Mouse (Mus musculus) gastrocnemius, postnatal 14 days (tissue): ENCODE data around the gene Daam1. TPM values are rescaled to one million over a fixed set of nuclear protein-coding genes. Genes with fewer than 3 reads are reported as not detected.
A peak's percentile ranks its signal among the peaks of the same experiment; 100 is the strongest.

Experiments used
- DNase-seq: peaks from one replicate; pipeline ENCODE4 v3.0.0; 2021; ENCODE audit warnings: mixed read lengths
- intact Hi-C: fragments of 180-260 bp; cut with DNase I; formaldehyde crosslinking; loops from one replicate; pipeline ENCODE4 v1.15.1; 2025; ENCODE audit warnings: low total_unique reads
- long read RNA-seq, 2 experiments: library from polyadenylated mRNA; stranded (forward); transcript quantifications; one replicate each; pipeline ENCODE4 v2.0.0; 2021
- total RNA-seq, 2 experiments: library from RNA; stranded (reverse); gene quantifications; 2 replicates each; pipeline ENCODE4 v1.2.3; 2021

Gene Daam1
- total RNA-seq, result 10 to 100 TPM; 12.5 to 16.1 TPM
- long read RNA-seq, experiment 1, partial matches to known transcripts, result 2 of 3 reads
- long read RNA-seq, experiment 1, other reads (novel, unspliced or antisense), result 1 of 3 reads
- long read RNA-seq, experiment 2, partial matches to known transcripts, result 1 of 3 reads
- long read RNA-seq, experiment 2, other reads (novel, unspliced or antisense), result 2 of 3 reads

DNA sequence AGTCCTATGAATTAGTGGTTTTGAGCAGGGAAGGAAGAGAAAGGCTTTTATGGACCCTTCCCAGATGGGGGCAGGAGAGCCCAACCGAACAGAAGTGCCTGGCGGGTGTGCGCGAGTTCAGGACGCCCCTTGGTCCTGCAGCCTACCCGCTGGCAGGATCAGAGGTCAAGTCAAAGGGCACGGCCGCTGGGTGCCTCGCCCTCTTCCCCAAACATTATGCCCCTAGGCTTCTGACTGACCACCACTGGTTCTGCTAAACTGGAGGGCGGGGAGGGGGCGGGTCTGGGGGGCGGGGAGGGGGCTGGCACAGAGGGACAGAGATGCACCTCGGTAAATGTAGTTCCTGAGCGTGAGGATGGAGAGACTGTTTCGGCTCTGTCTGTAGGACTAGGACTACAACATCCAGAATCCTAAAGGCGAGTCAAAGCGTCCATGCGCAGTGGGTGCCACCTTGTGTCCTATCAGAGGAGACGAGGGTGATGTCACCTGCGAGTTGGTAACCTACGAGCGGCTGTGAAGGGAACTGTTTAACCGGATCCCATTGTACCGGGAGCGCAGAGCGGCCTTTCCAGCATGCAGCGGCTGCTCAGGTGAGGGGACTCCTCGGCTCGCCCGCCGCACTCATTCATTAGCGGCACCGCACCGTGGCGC is at the start of gene Daam1:
Gene Daam1 (plus strand): TSS at position 472 of the 651 bp plus-strand sequence.
- DNase-seq, result peak; percentile 91
- intact Hi-C loops, result loop anchor here (10.0 kb wide), 1 partner anchor 54 kb away; no protein-coding TSS in a partner anchor

DNA sequence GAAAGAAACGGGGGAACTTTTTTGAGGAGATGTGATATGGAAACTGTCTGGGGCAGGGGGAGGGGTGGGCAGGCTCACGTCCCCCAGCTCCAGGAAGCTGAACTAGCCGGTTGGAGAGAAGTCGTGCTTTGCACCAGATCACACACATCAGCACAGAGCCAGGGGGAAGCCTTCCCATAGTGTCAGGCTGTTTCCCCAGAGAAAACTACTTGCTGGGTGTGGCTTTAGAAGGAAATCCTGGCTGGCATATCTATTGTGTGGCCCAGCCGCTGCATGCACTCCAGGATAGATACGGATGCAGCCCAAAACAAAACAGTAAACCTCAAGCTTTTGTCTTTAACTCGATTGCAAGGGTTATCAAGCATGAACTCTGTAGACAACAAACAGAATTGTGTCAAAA is 49.7 kb upstream of the Daam1 start:
- intact Hi-C loops, result no loop called here
- no peak for DNase-seq

DNA sequence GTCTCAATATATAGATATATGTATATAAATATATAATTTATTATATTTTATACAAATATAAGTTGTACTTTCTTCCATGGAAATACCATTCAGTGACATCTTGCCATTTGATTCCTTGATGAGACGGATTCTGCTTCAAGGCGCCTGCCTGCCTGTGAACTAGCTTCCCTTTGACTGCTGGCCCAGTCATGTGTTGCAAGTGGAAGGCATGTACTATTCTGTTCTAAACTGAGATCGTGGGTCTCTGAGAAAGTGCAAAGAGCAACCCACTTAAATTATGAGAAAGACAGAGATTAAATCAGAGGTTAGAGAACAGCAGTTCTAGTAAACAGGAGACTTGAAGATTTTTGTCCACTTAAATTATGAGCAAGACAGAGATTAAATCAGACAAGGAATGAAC is 46.9 kb upstream of the Daam1 start:
- no peak for DNase-seq
- intact Hi-C loops, result no loop called here

DNA sequence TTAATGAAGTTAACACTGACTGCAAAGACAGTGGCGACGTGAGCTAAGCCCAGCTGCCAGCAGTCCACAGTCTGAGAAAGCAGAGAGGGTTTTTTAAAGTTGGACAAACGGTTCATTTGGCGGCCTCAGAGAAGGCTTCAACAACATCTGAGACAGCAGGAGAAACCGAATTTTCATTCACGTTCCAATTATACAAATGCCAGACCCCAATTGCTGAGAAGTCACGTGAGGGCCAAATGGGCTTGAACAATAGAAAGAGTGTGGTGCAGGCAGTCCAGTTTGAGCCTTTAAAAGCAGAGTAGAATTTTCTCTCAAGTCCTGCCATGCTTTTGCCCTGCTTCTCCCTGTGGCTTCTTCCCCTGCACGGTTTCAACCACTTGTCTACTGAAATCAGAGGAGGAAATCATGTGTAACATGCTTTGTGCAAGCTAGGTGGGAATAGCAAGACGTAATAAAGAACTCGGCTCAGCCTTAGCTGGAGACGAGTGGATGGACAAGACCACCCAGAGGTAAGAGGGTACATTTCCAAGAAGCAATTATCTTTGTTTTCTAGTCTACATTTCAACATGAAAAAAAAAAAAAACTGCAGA is 46.1 kb upstream of the Daam1 start:
- no peak for DNase-seq
- intact Hi-C loops, result no loop called here

DNA sequence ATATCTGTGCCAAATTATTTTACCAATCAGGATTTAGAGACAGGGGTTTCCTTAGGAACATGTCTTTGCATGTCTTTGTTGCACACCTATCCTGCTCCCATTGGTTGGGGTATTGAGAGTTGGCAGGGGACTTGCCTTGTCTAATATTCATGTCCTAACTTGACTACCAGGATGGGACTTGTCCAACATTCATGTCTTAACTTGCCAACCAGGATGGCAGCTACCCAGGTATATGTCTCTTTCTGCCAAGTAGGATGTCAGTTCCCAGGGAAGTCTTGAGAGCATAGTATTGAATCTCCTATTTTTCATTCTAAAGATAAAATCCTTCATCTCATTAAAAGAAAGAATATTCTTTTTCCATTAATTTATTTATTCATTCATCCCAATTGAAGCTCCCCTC is 44.4 kb upstream of the Daam1 start:
- intact Hi-C loops, result no loop called here
- DNase-seq, result no peak

DNA sequence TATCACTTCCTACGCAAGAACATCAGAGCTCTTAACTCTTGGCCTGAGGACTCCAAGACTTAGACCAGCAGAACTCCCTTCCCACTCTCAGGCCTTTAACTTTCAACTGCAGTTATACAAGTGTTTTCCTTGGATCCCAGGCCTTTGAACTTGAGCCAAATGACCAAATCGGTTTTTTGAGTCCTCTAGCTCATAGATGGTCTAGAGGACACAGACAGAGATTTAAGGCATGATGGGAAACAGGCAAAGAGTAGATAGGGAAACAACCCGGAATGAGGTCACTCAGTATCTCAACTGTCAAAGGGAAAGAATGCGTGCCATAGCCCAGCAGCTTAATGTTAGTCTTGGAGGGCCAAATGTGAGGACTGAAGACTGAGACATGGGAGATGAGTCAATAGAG is 42.1 kb upstream of the Daam1 start:
- intact Hi-C loops, result no loop called here
- no peak for DNase-seq

DNA sequence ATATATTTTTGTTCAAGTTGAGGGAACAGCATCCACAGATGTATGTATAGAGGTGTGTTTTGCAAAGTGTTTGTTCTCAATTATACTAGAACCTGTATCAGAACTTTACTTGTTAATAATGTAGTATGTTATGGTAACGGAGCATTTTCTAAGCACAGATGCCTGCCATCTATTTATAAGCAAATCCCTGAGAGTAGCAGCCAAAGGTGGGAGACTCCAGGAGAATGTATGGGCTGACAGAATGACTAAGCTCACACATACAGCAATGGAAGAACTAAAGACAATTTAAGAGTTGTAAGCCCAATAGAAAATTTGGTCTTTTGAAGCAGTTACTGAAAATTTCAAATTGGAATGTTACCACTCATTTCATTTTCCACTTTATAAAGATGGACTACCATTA is 40.3 kb upstream of the Daam1 start:
- intact Hi-C loops, result no loop called here
- no peak for DNase-seq

DNA sequence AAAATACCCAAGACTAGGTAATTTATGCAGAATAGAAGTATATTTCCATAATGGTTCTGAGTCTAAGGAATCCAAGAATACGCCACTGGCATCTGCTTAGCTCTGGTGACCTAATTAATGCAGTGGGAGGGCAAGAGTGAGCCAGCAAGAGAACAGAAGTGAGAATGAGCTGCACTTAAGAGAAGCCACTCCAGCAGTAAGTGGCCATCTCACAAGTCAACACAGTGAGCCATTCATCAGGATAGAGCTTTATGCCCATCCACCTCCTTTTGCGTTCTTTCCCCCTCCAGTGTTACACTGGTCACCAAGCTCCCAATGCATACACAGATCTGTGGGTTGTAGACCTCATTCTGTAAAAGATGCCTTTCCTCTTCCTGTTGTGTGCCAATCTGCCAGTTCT is 37.8 kb upstream of the Daam1 start:
- intact Hi-C loops, result no loop called here
- DNase-seq, result no peak

DNA sequence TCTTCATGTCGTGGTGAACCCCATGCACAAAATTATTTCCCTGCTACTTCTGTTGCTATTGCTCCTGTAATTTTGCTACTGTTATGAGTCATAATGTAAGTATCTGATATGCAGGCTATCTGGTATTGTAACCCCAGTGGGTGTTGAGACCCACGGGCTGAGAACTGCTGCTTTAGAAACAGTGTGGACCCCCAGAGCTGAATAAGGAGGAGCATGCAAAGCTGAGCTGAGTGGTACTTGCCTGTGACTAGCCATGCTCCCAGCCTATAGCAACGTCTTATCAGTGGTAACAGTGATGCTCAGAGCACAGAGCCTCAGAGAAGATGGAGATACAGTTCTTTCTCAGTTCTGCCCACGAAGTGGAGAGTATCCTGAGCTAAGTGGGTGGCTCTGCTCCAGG is 35.3 kb upstream of the Daam1 start:
- intact Hi-C loops, result no loop called here
- DNase-seq, result no peak

DNA sequence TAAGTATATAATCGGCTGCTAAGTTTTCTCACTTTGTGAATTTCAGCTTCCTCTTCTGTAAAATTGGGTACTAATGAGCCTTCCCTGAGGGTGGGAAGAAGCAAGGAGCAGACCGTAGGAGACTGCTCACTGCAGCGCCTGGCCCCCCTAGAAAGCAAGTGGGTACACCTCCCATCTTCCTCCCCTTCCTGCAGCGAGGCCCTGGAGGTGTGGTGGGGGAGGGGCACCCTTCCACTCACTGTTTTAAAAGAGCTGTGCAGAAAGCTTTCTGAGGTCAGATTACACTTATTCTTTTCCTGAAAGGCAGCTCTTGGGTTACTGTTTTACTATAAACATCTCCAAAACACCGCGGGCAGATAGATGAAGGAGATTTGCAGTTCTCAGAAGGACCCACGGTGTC is 34.4 kb upstream of the Daam1 start:
- no peak for DNase-seq
- intact Hi-C loops, result no loop called here

DNA sequence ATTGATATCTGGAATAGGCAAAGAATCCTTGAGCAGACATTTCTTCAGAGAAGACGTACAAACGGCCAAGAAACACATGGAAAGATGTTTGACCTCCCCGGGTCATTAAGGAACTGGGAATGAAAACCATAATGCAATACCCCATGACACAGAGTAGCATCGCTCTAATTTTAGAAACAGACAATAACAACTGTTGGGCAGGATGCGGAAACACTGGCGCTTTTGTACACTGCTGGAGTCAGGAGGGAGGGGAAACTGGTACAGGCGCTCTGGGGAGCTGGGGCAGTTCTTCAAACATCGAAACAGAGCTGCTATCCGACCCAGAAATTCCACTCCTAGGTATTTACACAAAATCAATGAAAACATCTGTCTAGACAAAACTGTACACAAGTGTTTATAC is 23.6 kb upstream of the Daam1 start:
- intact Hi-C loops, result no loop called here
- DNase-seq, result no peak

DNA sequence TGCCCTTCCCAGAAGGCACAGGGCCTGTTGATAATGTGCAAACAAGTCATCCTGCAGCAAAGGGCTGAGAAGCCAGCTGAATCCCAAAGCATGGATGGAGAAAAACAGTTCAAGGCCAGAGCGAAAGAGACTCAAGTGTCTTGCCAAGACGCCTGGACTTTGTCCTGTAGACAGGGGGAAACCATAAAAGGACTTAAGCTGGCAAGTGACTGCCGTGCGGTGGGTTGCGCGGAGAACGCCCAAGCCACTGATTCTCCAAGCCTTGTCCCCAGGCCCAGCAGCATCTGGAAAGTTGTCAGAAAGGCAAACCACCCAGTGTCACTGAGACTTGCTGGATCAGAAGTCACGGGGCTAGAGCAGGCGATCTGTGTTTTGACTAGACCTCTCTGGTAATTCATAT is 22.2 kb upstream of the Daam1 start:
- intact Hi-C loops, result no loop called here
- no peak for DNase-seq

DNA sequence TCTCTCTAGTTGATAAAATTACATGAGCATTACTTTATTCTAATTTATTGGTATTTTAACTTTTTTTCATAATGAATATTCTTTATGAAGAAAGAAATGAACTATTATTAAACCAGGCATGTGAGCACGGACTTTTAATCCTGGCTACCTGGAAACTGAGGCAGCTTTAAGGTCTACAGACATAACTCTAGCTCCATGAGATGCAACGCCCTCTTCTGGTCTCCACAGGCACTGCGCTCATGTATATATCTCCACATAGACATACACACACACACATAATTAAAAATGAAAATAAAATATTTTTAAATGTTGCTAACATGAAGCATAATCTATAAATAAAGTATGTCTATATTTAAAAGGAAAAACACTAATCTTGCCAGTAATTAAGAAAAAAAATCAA is 21.3 kb upstream of the Daam1 start:
- no peak for DNase-seq
- intact Hi-C loops, result no loop called here

DNA sequence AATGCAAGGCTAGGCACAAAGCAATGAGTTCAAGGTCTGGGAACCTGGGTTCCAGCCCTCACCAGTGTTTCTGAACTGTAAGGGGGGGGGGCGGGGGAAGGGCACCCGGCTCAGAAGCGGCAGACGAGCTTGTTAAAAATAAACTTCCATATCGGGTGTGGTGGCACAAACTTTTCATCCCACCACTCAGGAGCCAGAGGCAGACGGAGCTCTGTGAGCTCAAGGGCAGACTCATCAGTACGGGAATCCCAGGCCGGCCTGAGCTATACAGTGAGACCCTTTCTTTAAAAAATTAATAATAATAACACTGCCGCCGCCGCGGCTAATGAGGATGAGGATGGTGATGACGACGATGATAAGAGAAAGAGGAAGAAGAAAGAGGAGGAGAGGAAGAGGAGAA is 18.3 kb upstream of the Daam1 start:
- DNase-seq, result no peak
- intact Hi-C loops, result no loop called here

DNA sequence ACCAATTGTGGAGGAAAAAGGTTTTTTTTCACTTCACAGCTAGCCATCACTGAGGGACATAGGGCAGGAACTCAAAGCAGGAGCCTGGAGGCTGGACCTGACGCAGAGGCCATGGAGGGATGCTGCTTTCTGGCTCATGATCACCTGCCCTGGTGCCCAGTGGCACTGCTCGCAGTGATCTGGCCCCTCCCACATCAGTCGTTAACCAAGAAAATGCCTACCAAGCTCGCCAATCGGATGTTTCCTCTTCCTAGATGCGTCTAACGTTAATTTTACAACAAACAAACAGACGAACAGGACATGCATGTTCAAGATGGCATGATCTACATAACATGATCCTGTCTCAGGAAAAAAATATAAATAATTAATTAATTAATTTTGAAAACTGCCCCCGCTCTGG is 17.6 kb upstream of the Daam1 start:
- intact Hi-C loops, result no loop called here
- DNase-seq, result no peak

DNA sequence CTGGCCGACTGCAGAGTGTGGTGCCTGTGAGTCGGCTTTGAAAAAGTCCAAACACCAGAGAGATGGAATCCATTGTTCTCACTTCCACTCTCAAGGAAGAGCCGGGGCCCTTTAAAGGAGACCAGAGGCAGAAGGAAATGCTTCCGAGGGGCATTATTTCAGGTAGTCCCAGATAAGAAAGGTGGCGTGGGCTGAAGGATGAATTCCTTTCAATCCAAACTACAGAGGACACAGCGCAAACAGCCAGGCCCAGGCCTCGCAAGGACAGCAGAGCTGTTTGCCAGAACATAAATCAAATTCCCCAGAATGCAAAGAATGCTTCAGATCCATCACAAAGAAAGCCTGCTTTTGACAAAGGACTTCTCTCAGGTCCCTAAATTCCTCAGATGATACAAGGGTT is 17.1 kb upstream of the Daam1 start:
- intact Hi-C loops, result no loop called here
- no peak for DNase-seq

DNA sequence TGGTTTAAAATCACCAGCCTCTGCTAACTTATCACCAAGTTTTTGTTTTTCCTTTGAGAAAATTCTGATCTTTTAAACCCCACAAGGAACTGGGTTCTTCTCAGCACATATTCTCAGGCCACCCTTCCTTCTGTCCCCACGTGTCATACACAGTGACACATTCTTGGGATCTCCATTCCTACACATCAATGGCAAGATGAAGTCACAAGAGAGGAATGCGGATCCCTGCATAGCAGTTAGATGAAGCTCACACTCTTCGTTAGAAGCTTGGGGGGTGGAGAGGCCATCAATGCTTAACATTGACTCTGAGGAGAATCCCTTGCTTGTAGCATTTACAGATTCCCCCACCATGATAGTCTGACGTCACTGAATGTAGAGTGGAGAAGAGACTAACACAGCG is 10.8 kb upstream of the Daam1 start:
- intact Hi-C loops, result no loop called here
- no peak for DNase-seq

DNA sequence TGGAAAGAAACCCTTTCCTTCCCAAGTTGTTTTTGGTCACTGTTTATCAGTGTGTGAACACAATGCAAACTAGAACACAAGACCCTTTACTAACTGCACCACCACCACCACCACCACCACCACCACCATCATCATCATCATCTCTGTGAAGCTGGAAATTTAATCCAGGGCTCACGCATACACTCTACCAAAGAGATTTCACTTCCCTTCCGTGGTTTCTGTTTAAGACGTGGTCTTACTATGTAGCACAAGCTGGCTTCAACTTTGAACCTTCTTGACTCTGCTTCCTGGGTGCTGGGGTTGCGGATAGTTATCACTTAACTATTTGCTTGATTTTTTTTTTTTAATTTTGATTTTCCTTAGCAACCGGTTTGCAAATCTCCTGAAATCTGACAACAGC is 9.6 kb upstream of the Daam1 start:
- DNase-seq, result no peak
- intact Hi-C loops, result no loop called here

DNA sequence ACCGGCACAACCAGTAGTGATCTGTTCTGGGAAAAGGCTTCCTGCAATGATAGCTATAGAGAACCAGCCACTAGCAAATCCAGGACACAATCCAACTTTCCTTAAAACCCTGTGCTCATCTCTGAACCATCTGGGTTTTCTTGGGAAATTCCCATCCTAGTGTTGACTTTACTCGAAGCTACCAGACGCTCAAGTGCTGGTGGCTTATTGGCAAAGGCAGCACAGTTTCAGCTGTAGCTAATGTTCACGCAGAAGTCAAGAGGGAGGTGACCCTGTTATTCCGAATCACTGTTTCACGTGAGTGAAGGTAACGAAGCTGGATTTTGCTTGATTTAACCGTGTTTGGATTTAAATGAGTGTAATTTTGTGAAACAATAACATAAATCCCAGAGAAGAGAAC is 9.1 kb upstream of the Daam1 start:
- DNase-seq, result no peak
- intact Hi-C loops, result no loop called here

DNA sequence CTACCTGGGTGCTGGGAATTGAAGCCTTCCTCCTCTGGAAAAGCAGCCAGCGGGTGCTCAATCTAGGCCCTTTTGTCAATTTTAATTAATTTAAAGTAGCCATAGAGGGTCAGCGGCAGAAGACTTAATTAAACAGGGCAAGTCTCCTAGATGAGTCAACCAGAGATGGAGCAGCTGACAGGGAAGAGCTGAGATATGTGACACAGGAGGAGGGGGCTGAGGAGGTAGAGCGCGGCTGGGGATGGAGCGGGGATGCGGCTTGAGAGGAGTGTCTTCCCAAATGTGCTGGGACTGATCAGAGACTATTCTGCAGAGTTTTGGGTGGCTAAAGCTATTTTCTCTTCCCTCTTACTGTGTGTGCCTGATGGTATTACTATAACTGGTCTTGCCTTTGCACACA is 6.0 kb upstream of the Daam1 start:
- intact Hi-C loops, result no loop called here

DNA sequence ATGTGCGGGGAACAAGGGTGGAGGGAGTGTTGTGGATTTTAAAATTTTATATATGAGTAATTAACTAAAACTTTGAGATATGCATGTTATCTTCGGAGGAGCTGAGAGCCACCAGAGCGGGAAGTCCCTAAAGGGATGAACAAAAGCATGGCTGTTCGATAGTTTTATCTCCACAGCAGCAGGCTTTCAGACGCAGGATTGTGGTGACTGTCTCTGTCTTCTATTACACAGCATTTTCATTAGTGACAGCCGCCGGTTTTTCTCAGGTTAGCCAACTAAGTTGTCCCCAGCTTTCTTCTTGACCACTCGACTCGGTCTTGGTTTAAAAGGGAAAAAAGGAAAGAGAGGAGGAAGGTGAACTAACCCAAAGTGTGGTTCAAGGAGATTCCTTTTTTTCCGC is 739 bp upstream of the Daam1 start:
- intact Hi-C loops, result loop anchor here (10.0 kb wide), 1 partner anchor 55 kb away; no protein-coding TSS in a partner anchor
- DNase-seq, result no peak

More for the DNA sequence above, 6.0 kb upstream of the Daam1 start:
- no peak for DNase-seq
